Mouse (Mus musculus) stomach, postnatal 0 days (tissue): ENCODE data around the gene Mrtfb. TPM values are rescaled to one million over a fixed set of nuclear protein-coding genes. Genes with fewer than 3 reads are reported as not detected.
A peak's percentile ranks its signal among the peaks of the same experiment; 100 is the strongest.

Source experiments
- ATAC-seq: fragments of 200-750 bp; cut with Nextera tagmentation; 2 replicates; pipeline ENCODE4 v1.8.0; 2017; ENCODE audit not compliant: low FRiP score, low TSS enrichment
- DNase-seq: peaks from one replicate; pipeline ENCODE4 v3.0.0-alpha.2; 2016; ENCODE audit warnings: low spot score
- H3K27ac ChIP-seq: fragments of 300-500 bp; sonication (generic); replicated peaks from 2 replicates; pipeline ENCODE4 v1.5.1; 2014; ENCODE audit warnings: mild to moderate bottlenecking, control low read depth
- H3K27me3 ChIP-seq: fragments of 300-500 bp; sonication (generic); 2 replicates; pipeline ENCODE4 v1.6.1; 2014; ENCODE audit warnings: low read length; ENCODE audit not compliant: control insufficient read depth, insufficient read depth
- H3K36me3 ChIP-seq: fragments of 300-500 bp; sonication (generic); 2 replicates; pipeline ENCODE4 v1.6.1; 2014; ENCODE audit warnings: low read length, mixed read lengths; ENCODE audit not compliant: control insufficient read depth, insufficient read depth
- H3K4me1 ChIP-seq: fragments of 300-500 bp; sonication (generic); replicated peaks from 2 replicates; pipeline ENCODE4 v1.6.1; 2014; ENCODE audit warnings: antibody characterized with exemption; ENCODE audit not compliant: control insufficient read depth, insufficient read depth
- H3K4me2 ChIP-seq: fragments of 300-500 bp; sonication (generic); replicated peaks from 2 replicates; pipeline ENCODE4 v1.6.1; 2014; ENCODE audit warnings: low read depth, mild to moderate bottlenecking, control low read depth, moderate library complexity
- H3K4me3 ChIP-seq: fragments of 300-500 bp; sonication (generic); 2 replicates; pipeline ENCODE4 v1.5.1; 2014; ENCODE audit warnings: low read depth, low read length, control low read depth
- H3K9ac ChIP-seq: fragments of 300-500 bp; sonication (generic); 2 replicates; pipeline ENCODE4 v1.6.1; 2014; ENCODE audit warnings: mild to moderate bottlenecking, low read length, control low read depth, mixed read lengths
- H3K9me3 ChIP-seq: fragments of 300-500 bp; sonication (generic); 2 replicates; pipeline ENCODE4 v1.6.1; 2016; ENCODE audit warnings: low read length; ENCODE audit not compliant: control insufficient read depth
- CTCF ChIP-seq: IDR thresholded peaks from 2 replicates; pipeline ENCODE4 v1.5.1; 2016; ENCODE audit warnings: antibody characterized with exemption, low read depth, mild to moderate bottlenecking, moderate library complexity
- EP300 ChIP-seq: optimal IDR thresholded peaks from 2 replicates; pipeline ENCODE3; 2016; ENCODE audit warnings: antibody characterized with exemption
- WGBS: fragments of 180-500 bp; shearing (Covaris S2); extraction: QIAGEN DNeasy Blood & Tissue Kit; methylation state at CpG from one replicate; pipeline ENCODE4 v1.1.7; 2014; 5-methylcytosine and 5-hydroxymethylcytosine counted together
- microRNA counts: library from miRNA; unstranded; fragments of <30 nt; microRNA quantifications from one replicate; lab custom pipeline; 2015
- microRNA-seq: library from miRNA; unstranded; fragments of <30 nt; microRNA quantifications from one replicate; pipeline ENCODE4, GENCODE M21; 2016
- polyA plus RNA-seq: library from polyadenylated mRNA; unstranded; fragments of >200 nt; fragmentation: Nextera tagmentation; extraction: Ambion mirVana; gene quantifications from 2 replicates; pipeline ENCODE4 v1.2.1, GENCODE M21; 2015

The Mrtfb gene
- polyA plus RNA-seq, 1 experiment from 2014 or later, result 12.5 TPM

GRCm38 (mm10) chr16:13455560-13455959, 199.3 kb downstream of the Mrtfb start:
- TF ChIP-seq EP300 (no peak), CTCF (no peak)
- DNase-seq, result no peak
- Histone ChIP-seq H3K4me1 (no peaks in the 10 kb centered on the region), H3K9ac (no peak overlapping the region), H3K4me3 (no peak overlapping the region), H3K4me2 (no peak overlapping the region), H3K36me3 (no peaks in the 10 kb centered on the region), H3K27ac (no peak overlapping the region), H3K27me3 (no peaks in the 10 kb centered on the region), H3K9me3 (no peaks in the 10 kb centered on the region)
- ATAC-seq, result 0 out of 2 replicates have a peak, but pooled peaks have one; percentile 21

DNA sequence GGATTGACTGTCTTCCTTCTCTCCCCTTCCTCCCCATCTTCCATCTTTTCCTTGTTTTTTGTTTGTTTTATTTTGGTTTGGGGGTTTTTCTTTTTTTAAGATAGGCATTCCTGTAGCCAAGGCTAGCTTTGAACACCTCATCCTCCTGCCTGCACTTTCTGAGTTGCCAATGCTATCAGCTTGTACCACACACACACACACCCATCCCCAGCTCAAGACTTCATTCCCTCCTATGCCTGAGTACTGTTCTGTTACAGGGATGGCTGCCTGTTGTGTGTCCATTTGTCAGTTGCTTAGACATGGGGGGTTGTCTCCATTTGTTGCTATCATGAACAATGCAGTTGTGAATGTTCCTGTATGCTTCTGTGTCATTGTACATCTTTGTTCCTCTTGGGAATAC, 202.3 kb downstream of the Mrtfb start:
- Histone ChIP-seq H3K4me3 (no peak overlapping the region), H3K4me2 (no peak overlapping the region), H3K4me1 (no peaks in the 10 kb centered on the region), H3K36me3 (no peaks in the 10 kb centered on the region), H3K27ac (no peak overlapping the region), H3K27me3 (no peaks in the 10 kb centered on the region), H3K9me3 (no peaks in the 10 kb centered on the region), H3K9ac (no peak overlapping the region)
- DNase-seq, result no peak
- TF ChIP-seq CTCF (no peak), EP300 (no peak)
- ATAC-seq, result no peak

- TF ChIP-seq CTCF (no peak), EP300 (no peak)
- no peak overlapping the region for H3K27ac ChIP-seq
- no peak overlapping the region for H3K9ac ChIP-seq
- H3K9me3 ChIP-seq, result no peaks in the 10 kb centered on the region
- H3K36me3 ChIP-seq, result no peaks in the 10 kb centered on the region
- H3K4me3 ChIP-seq, result no peak overlapping the region
- H3K4me2 ChIP-seq, result no peak overlapping the region
- ATAC-seq (no peak), DNase-seq (no peak)
- no peaks in the 10 kb centered on the region for H3K27me3 ChIP-seq
- H3K4me1 ChIP-seq, result no peaks in the 10 kb centered on the region
- 40% methylated on average over 1 of the region's 1 CpGs for WGBS
Measured at GRCm38 (mm10) chr16:13460071-13460470, 203.8 kb downstream of the Mrtfb start.

GRCm38 (mm10) chr16:13460777-13461408, 204.6 kb downstream of the Mrtfb start:
- Histone ChIP-seq H3K4me1 (no peaks in the 10 kb centered on the region), H3K4me3 (no peak overlapping the region), H3K4me2 (no peak overlapping the region), H3K36me3 (no peaks in the 10 kb centered on the region), H3K9ac (no peak overlapping the region), H3K9me3 (no peaks in the 10 kb centered on the region), H3K27ac (no peak overlapping the region), H3K27me3 (no peaks in the 10 kb centered on the region)
- 32% methylated on average over 3 of the region's 3 CpGs for WGBS
- DNase-seq, result peak; percentile 24
- TF ChIP-seq CTCF (no peak), EP300 (no peak)
- ATAC-seq, result no peak

DNA sequence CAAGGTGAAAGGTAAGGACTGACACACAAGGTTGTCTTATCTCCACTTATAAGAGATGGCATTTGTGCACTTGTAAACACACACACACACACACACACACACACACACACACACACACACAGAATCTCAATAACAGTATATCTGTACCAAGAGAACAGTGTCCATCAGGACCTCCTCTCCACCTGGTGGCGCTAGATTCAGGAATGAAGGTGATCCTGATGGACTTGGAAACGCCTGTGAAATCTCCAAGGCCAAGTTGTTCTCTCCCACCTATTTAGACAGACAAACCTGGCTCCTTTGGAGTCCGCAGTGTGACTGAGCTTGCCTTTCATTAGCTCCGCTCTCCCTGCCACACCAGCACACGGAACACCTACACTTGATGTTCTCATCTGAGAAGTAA, 208.4 kb downstream of the Mrtfb start:
- WGBS, result 90% methylated on average over 5 of the region's 5 CpGs

More for the DNA sequence above, 208.4 kb downstream of the Mrtfb start:
- H3K9me3 ChIP-seq, result no peaks in the 10 kb centered on the region
- no peak overlapping the region for H3K27ac ChIP-seq
- no peak overlapping the region for H3K4me2 ChIP-seq
- ATAC-seq, result no peak
- H3K4me1 ChIP-seq, result no peaks in the 10 kb centered on the region
- no peak overlapping the region for H3K4me3 ChIP-seq
- TF ChIP-seq EP300, result no peak
- peak; percentile 44 for TF ChIP-seq CTCF
- DNase-seq, result no peak
- no peaks in the 10 kb centered on the region for H3K36me3 ChIP-seq
- H3K9ac ChIP-seq, result no peak overlapping the region
- no peaks in the 10 kb centered on the region for H3K27me3 ChIP-seq

MicroRNAs encoded within 50 kb of the gene (microRNA counts, 519-probe panel; counts per million panel counts)
- microRNA mmu-miR-193b (lab: Ali Mortazavi, UCI), result 4,548 counts per million, percentile 44 among the panel's probes with 10 or more counts

Small RNA genes lying within 50 kb of the gene (microRNA-seq; reads per million reads assigned to microRNA genes)
- gene Mir193b (66.6 reads per million, percentile 39 among the genes with 10 or more reads in this experiment), gene Mir365-1 (not detected)

Other genes with a start within 250 kb of the Mrtfb start
- gene Ercc4, start 146.8 kb upstream of the Mrtfb start, polyA plus RNA-seq, result 5.3 and 6.6 TPM in 2 replicates